Mouse (Mus musculus) myocyte (in vitro differentiated cells): Measurements from ENCODE around the gene Polr2l. TPM values are rescaled to one million over a fixed set of nuclear protein-coding genes. Genes with fewer than 3 reads are reported as not detected.

Source experiments
- H3K27me3 ChIP-seq: one replicate; pipeline ENCODE4 v1.6.1; 2011; ENCODE audit not compliant: control insufficient read depth, insufficient read depth, insufficient read length
- H3K36me3 ChIP-seq: one replicate; pipeline ENCODE4 v1.6.1; 2011; ENCODE audit not compliant: control insufficient read depth, insufficient read depth
- H3K4me2 ChIP-seq: one replicate; pipeline ENCODE4 v1.6.1; 2011; ENCODE audit warnings: low read depth, control low read depth
- H3K4me3 ChIP-seq: one replicate; pipeline ENCODE4 v1.5.1; 2011; ENCODE audit warnings: mild to moderate bottlenecking, control low read depth, moderate library complexity
- H3K79me2 ChIP-seq: one replicate; pipeline ENCODE4 v1.6.1; 2011; ENCODE audit not compliant: control insufficient read depth, insufficient read depth
- H3ac ChIP-seq: one replicate; pipeline ENCODE4 v1.6.1; 2011; ENCODE audit not compliant: control insufficient read depth, insufficient read length
- CEBPB ChIP-seq: IDR thresholded peaks from 2 replicates; pipeline ENCODE4 v1.6.1; 2011; ENCODE audit warnings: mild to moderate bottlenecking, moderate library complexity; ENCODE audit not compliant: poor library complexity, insufficient read depth, severe bottlenecking
- E2F4 ChIP-seq: IDR thresholded peaks from one replicate; pipeline ENCODE4 v1.6.1; 2011; ENCODE audit warnings: mild to moderate bottlenecking, control low read depth, moderate library complexity; ENCODE audit not compliant: insufficient read depth
- MAX ChIP-seq: IDR thresholded peaks from one replicate; pipeline ENCODE4 v1.6.1; 2011; ENCODE audit warnings: low read depth, mild to moderate bottlenecking, control low read depth
- MYOD1 ChIP-seq, 3 experiments: IDR thresholded peaks; one replicate each; pipeline ENCODE4 v1.6.1; 2011; ENCODE audit warnings: control low read depth in 2 of 3, low read depth in 2 of 3, mild to moderate bottlenecking in 2 of 3, moderate library complexity in 1 of 3; ENCODE audit not compliant: insufficient read length in 2 of 3, control insufficient read depth in 1 of 3
- MYOG ChIP-seq, 3 experiments: IDR thresholded peaks; one replicate each; pipeline ENCODE4 v1.6.1; 2011; ENCODE audit warnings: control low read depth in 2 of 3, low read depth in 2 of 3, mild to moderate bottlenecking in 2 of 3; ENCODE audit not compliant: insufficient read length in 2 of 3, control insufficient read depth in 1 of 3, insufficient read depth in 1 of 3
- POLR2A ChIP-seq: IDR thresholded peaks from one replicate; pipeline ENCODE4 v1.6.1; 2011; ENCODE audit warnings: low read depth, mild to moderate bottlenecking, control low read depth, moderate library complexity; ENCODE audit not compliant: insufficient read length
- POLR2AphosphoS2 ChIP-seq: IDR thresholded peaks from one replicate; pipeline ENCODE4 v1.6.1; 2011; ENCODE audit warnings: low read depth, control low read depth; ENCODE audit not compliant: insufficient read length
- REST ChIP-seq: IDR thresholded peaks from one replicate; pipeline ENCODE4 v1.6.1; 2011; ENCODE audit warnings: mild to moderate bottlenecking, control low read depth, moderate library complexity; ENCODE audit not compliant: insufficient read depth, insufficient read length
- SRF ChIP-seq: IDR thresholded peaks from one replicate; pipeline ENCODE4 v1.6.1; 2011; ENCODE audit warnings: low read depth; ENCODE audit not compliant: control insufficient read depth, insufficient read length
- TCF12 ChIP-seq: IDR thresholded peaks from one replicate; pipeline ENCODE4 v1.6.1; 2011; ENCODE audit warnings: mild to moderate bottlenecking, control low read depth; ENCODE audit not compliant: poor library complexity, insufficient read depth, severe bottlenecking
- TCF3 ChIP-seq: IDR thresholded peaks from one replicate; pipeline ENCODE4 v1.6.1; 2011; ENCODE audit warnings: low read depth, control low read depth; ENCODE audit not compliant: insufficient read length
- USF1 ChIP-seq: IDR thresholded peaks from one replicate; pipeline ENCODE4 v1.6.1; 2011; ENCODE audit warnings: low read depth, mild to moderate bottlenecking, control low read depth, moderate library complexity
- polyA plus RNA-seq: library from polyadenylated mRNA; unstranded; fragments of >200 nt; fragmentation: generic; extraction: Trizol; gene quantifications from one replicate; pipeline ENCODE4 v1.2.1, GENCODE M21; 2012; ENCODE audit warnings: missing spikeins

The Polr2l gene
- polyA plus RNA-seq, 1 experiment, result 95.1 TPM

DNA sequence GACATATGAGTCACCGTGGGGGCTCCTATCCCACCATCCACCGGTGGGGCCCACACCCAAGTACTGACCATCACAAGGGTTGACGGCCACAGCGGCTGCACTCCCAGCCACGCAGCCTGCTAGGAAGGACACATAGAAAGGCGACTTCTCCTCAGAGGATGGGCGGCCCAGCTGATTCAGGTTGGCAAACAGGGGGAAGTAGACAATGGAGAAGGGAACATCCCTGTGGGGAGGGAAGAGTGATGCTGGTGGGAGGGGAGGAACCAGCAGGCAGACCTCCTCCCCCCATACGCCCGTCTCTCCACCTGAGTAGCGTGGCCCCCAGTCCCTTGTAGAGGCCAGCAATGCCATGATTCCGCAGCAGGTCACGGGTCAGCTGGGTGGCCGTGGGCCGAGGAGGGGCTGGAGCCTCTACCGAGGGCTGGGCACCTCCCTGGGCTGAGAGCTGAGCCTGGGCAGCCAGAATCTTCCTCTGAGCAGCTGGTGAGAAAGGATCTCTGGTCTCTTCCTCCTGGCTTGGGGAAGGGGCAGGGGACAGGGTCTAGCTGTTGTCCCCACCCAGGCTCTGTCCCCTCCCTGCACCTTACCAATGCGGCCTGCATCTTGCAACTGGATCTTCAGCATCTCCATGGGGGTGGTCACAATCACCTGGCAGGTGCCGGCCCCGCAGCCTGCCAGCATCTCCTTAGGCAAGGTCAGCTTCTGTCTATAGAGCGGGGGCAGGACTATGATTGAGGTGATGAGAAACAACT, 43.3 kb downstream of the Polr2l start:
- H3K4me3 ChIP-seq, result no peak overlapping the region

GRCm38 (mm10) chr7:141430585-141431240, 44.2 kb downstream of the Polr2l start:
- TF ChIP-seq REST, result no peak
- H3K36me3 ChIP-seq, result no peaks in the 10 kb centered on the region
- no peak overlapping the region for H3K4me3 ChIP-seq
- no peak overlapping the region for H3ac ChIP-seq
- H3K27me3 ChIP-seq, result no peaks in the 10 kb centered on the region
- H3K4me2 ChIP-seq, result no peak overlapping the region
- peaks cover 6% of the 10 kb centered on the region for H3K79me2 ChIP-seq

More for the DNA sequence above, 43.3 kb downstream of the Polr2l start:
- no peak overlapping the region for H3ac ChIP-seq
- H3K27me3 ChIP-seq, result no peaks in the 10 kb centered on the region
- no peak for TF ChIP-seq MYOG (IDR thresholded peaks at IDR 0.05; ENCODE audit: control insufficient read depth in 1 of 3, insufficient read depth in 1 of 3, insufficient read length in 2 of 3, low read depth in 2 of 3)
- TF ChIP-seq POLR2A, result no peak
- no peak for TF ChIP-seq CEBPB
- TF ChIP-seq TCF12, result no peak
- no peak for TF ChIP-seq TCF3
- TF ChIP-seq USF1, result no peak
- no peak for TF ChIP-seq E2F4
- TF ChIP-seq MYOD1 (IDR thresholded peaks at IDR 0.05; ENCODE audit: control insufficient read depth in 1 of 3, insufficient read length in 2 of 3, low read depth in 2 of 3), result no peak
- TF ChIP-seq POLR2AphosphoS2, result no peak
- no peak for TF ChIP-seq SRF
- no peak for TF ChIP-seq REST
- no peak for TF ChIP-seq MAX
- no peak overlapping the region for H3K4me2 ChIP-seq
- peaks cover 7% of the 10 kb centered on the region for H3K79me2 ChIP-seq
- no peaks in the 10 kb centered on the region for H3K36me3 ChIP-seq

DNA sequence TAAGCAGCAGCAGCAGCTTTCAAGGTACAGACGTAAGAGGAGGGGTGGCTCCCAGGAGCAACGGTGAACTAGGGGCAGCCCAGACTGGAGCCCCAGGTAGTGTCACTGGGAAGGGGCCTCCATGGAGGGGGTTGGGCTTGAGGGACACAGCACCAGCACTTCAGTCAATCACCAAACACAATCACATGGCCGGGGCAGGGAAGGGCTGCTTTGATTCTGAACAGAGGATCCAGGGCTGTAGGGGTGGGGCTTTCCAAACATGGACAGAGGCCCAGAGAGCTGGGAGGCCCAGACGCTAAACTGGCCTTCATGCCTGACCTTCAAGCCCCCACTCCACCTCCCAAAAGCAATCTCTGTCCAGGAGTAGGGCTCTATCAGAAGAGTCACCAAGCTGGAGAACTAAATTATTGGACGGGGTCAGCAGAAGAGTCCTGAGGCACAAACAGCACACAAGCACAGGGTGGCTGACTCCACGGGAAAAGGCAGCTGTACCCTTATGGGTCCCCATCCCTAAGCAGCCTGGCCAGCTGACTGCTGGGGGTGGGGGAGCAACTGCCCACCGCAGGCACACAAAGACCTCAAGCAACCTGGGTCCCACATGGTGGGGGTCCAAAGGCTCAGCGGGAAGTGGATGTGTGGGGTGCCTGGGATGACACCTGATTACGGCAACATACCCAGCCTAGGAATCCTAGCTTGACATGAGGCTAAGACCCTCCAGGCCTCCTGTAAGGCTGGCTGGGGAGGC, 44.9 kb downstream of the Polr2l start:
- TF ChIP-seq E2F4 (no peak), MAX (no peak), USF1 (no peak), TCF12 (no peak), CEBPB (no peak), MYOD1 (IDR thresholded peaks at IDR 0.05; ENCODE audit: control insufficient read depth in 1 of 3, insufficient read length in 2 of 3, low read depth in 2 of 3) (no peak), REST (no peak), POLR2A (no peak), POLR2AphosphoS2 (no peak), TCF3 (no peak), SRF (no peak), MYOG (IDR thresholded peaks at IDR 0.05; ENCODE audit: control insufficient read depth in 1 of 3, insufficient read depth in 1 of 3, insufficient read length in 2 of 3, low read depth in 2 of 3) (no peak)
- no peak overlapping the region for H3K4me3 ChIP-seq
- H3K36me3 ChIP-seq, result no peaks in the 10 kb centered on the region
- peaks cover 4% of the 10 kb centered on the region for H3K79me2 ChIP-seq
- H3K4me2 ChIP-seq, result no peak overlapping the region
- H3ac ChIP-seq, result no peak overlapping the region
- no peaks in the 10 kb centered on the region for H3K27me3 ChIP-seq

DNA sequence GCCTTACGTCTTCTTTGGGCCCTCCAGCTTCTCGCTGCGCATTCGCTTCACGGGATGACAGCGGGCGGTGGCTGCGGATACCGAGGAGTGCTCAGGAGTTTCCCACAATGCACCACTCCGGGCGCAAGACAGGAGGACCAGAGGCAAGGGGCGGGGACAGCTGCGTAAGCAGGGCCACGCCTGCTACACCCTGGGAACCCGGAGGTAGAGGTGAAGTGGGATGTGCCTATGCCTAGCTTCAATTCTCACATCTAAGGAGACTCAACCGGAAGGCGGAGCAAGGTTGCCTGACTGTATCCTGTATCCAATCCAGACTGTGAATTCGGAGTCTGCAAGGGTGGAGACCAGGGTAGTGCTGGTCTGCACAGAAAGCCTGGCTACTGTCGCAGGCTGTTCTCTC, 45.6 kb downstream of the Polr2l start, which contains the start of gene Cend1:
Cend1 (minus strand) TSS at position 182 of the 400 bp plus-strand sequence.
- no peak within 1 kb of the TSS for H3K4me2 ChIP-seq
- TF ChIP-seq USF1 (no peak), POLR2AphosphoS2 (peak; percentile 22)
- H3K27me3 ChIP-seq, result no peaks in the 10 kb centered on the region
- H3K36me3 ChIP-seq, result no peaks in the 10 kb centered on the region
- no peaks in the 10 kb centered on the region for H3K79me2 ChIP-seq
- H3ac ChIP-seq, result no peak within 1 kb of the TSS
- H3K4me3 ChIP-seq, result no peak within 1 kb of the TSS

DNA sequence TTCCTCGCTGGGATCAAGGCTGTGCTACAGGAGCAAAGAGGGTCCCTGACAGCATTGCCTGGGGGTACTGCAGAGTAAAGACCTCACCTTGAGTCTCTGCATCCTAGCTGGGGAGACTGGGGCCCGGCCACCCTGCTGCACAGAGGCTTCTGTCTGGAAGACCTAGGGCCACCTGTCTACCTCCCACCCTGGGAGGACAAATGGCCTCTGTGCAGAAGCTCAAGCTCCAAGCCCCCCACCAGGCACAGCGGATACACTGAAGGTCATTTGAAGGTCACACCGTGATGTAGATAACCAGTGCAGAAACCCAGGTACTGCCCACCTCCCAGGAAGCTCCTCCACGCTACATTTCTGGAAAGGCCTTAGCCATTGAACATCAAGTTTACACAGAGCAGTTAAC, 46.2 kb downstream of the Polr2l start:
- Histone ChIP-seq H3K4me3 (no peak overlapping the region), H3K79me2 (no peaks in the 10 kb centered on the region), H3K27me3 (no peaks in the 10 kb centered on the region), H3K4me2 (no peak overlapping the region), H3ac (no peak overlapping the region), H3K36me3 (no peaks in the 10 kb centered on the region)
- TF ChIP-seq MYOD1 (IDR thresholded peaks at IDR 0.05; ENCODE audit: control insufficient read depth in 1 of 3, insufficient read length in 2 of 3, low read depth in 2 of 3), result no peak
- no peak for TF ChIP-seq REST
- TF ChIP-seq USF1, result no peak
- TF ChIP-seq MYOG (IDR thresholded peaks at IDR 0.05; ENCODE audit: control insufficient read depth in 1 of 3, insufficient read depth in 1 of 3, insufficient read length in 2 of 3, low read depth in 2 of 3), result no peak
- TF ChIP-seq MAX, result no peak
- no peak for TF ChIP-seq E2F4
- no peak for TF ChIP-seq POLR2A
- no peak for TF ChIP-seq POLR2AphosphoS2
- TF ChIP-seq TCF12, result no peak
- no peak for TF ChIP-seq TCF3
- no peak for TF ChIP-seq CEBPB
- TF ChIP-seq SRF, result no peak
